Mouse (Mus musculus) stomach, embryonic 16.5 days (tissue): ENCODE measurements at regions not wholly inside any gene's neighbourhood (a gene's known extent, or its start where the extent isn't known, plus 50 kb on each side); places are given as distances from the start of the nearest gene placed in this dataset.
"Not testable (repeated sequence)": the region's sequence is repeated elsewhere in the genome, so short reads cannot be mapped to it uniquely, and the experiment has no call there.

Experiments
- ATAC-seq: fragments of 200-750 bp; cut with Nextera tagmentation; 2 replicates; pipeline ENCODE4 v1.8.0; 2017; ENCODE audit warnings: moderate number of reproducible peaks, moderate TSS enrichment; ENCODE audit not compliant: insufficient read depth, low FRiP score
- H3K27ac ChIP-seq: fragments of 300-500 bp; sonication (generic); 2 replicates; pipeline ENCODE4 v1.5.1; 2014; ENCODE audit warnings: low read length
- H3K27me3 ChIP-seq: fragments of 300-500 bp; sonication (generic); 2 replicates; pipeline ENCODE4 v1.6.1; 2014; ENCODE audit warnings: low read length, control low read depth, mixed read lengths; ENCODE audit not compliant: control insufficient read depth, insufficient read depth
- H3K36me3 ChIP-seq: fragments of 300-500 bp; sonication (generic); 2 replicates; pipeline ENCODE4 v1.6.1; 2014; ENCODE audit warnings: low read length; ENCODE audit not compliant: control insufficient read depth, insufficient read depth
- H3K4me1 ChIP-seq: fragments of 300-500 bp; sonication (generic); 2 replicates; pipeline ENCODE4 v1.6.1; 2014; ENCODE audit warnings: low read length, control low read depth, mixed read lengths; ENCODE audit not compliant: control insufficient read depth, insufficient read depth
- H3K4me2 ChIP-seq: fragments of 300-500 bp; sonication (generic); 2 replicates; pipeline ENCODE4 v1.6.1; 2014; ENCODE audit warnings: low read depth, low read length, mixed read lengths
- H3K4me3 ChIP-seq: fragments of 300-500 bp; sonication (generic); replicated peaks from 2 replicates; pipeline ENCODE4 v1.5.1; 2014; ENCODE audit warnings: mild to moderate bottlenecking, low read length
- H3K9ac ChIP-seq: fragments of 300-500 bp; sonication (generic); 2 replicates; pipeline ENCODE4 v1.6.1; 2014; ENCODE audit warnings: low read length
- H3K9me3 ChIP-seq: fragments of 300-500 bp; sonication (generic); replicated peaks from 2 replicates; pipeline ENCODE4 v1.6.1; 2016; ENCODE audit warnings: low read length, control low read depth; ENCODE audit not compliant: control insufficient read depth
- WGBS: fragments of 180-500 bp; shearing (Covaris S2); extraction: QIAGEN DNeasy Blood & Tissue Kit; methylation state at CpG from one replicate; pipeline ENCODE4 v1.1.7; 2014; 5-methylcytosine and 5-hydroxymethylcytosine counted together

DNA sequence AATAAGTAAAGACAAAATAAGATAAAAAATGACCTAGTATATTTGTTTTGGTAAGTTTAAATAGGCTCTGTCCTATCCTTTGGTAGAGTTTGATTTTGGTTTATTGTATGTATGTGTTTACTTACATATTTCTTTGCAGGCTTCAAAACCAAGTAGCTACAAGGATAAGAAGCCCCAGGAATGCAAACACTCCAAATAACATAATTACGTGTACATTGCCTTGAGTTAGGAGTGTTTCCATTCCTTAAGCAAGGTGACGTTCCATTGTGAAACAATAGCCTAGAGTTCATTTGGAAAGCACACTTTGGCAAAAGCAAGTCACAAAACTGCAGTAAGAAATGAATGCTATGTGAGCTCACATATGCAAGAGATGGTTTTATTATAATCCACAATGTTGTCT, 404.2 kb downstream of the 1190002N15Rik start:
- WGBS = 69% methylated on average over 2 of the region's 2 CpGs

DNA sequence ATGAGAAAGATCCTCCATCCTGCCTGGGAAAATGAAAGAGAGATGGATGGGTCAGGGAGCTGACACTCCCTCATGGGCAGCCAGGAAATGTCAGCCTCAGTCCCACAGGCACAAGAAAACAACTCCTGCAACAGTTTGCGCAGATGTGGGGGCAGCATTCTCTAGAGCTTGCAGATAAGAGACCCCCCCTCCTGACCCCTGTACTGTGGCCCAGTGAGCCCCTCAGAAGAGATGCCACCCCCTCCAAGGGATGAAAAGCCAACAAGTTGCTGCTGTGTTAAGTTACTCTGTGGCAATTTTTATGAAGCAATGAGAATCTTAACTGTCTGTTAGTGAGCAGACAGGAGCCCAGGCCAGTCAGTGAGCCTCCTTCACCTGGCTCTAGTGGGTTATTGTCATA, 406.5 kb downstream of the 1190002N15Rik start:
- 82% methylated on average over 1 of the region's 1 CpGs for WGBS
- no peak overlapping the region for H3K9ac ChIP-seq
- H3K4me2 ChIP-seq = no peak overlapping the region
- H3K27me3 ChIP-seq = no peaks in the 10 kb centered on the region
- H3K4me3 ChIP-seq = no peak overlapping the region
- ATAC-seq = no peak
- H3K4me1 ChIP-seq = no peaks in the 10 kb centered on the region
- H3K9me3 ChIP-seq = no peaks in the 10 kb centered on the region
- no peaks in the 10 kb centered on the region for H3K36me3 ChIP-seq
- no peak overlapping the region for H3K27ac ChIP-seq

More for the DNA sequence above, 404.2 kb downstream of the 1190002N15Rik start:
- no peak overlapping the region for H3K9ac ChIP-seq
- no peak overlapping the region for H3K4me2 ChIP-seq
- H3K4me3 ChIP-seq = no peak overlapping the region
- H3K9me3 ChIP-seq = no peaks in the 10 kb centered on the region
- no peak overlapping the region for H3K27ac ChIP-seq
- no peaks in the 10 kb centered on the region for H3K27me3 ChIP-seq
- ATAC-seq = no peak
- H3K36me3 ChIP-seq = no peaks in the 10 kb centered on the region
- no peaks in the 10 kb centered on the region for H3K4me1 ChIP-seq

GRCm38 (mm10) chr9:94116961-94117360, 420.9 kb downstream of the 1190002N15Rik start:
- ATAC-seq = no peak
- Histone ChIP-seq H3K36me3 (no peaks in the 10 kb centered on the region), H3K27ac (no peak overlapping the region), H3K9ac (no peak overlapping the region), H3K27me3 (no peaks in the 10 kb centered on the region), H3K4me3 (no peak overlapping the region), H3K4me1 (no peaks in the 10 kb centered on the region), H3K4me2 (no peak overlapping the region), H3K9me3 (no peaks in the 10 kb centered on the region)
- 84% methylated on average over 5 of the region's 5 CpGs for WGBS

DNA sequence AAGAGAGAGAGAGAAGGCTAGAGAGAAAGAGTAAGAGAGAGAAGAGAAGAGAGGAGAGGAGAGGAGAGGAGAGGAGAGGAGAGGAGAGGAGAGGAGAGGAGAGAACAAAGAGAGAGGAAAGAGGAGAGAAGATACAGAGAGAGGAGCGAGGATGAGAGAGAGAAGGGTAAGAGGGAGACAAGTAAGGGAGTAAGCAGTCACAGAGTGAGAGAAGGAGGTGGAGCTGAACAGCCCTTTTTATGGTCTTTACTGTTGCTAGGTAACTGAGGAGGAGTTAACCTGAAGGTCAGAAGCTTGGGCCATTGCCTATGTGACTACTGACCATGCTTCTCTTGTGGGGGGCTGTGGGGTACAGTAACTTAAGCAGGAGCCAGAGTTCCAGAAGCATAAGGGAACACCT, 430.2 kb downstream of the 1190002N15Rik start:
- ATAC-seq, H3K4me2 ChIP-seq, H3K9ac ChIP-seq, H3K27ac ChIP-seq, H3K27me3 ChIP-seq, H3K9me3 ChIP-seq, H3K4me1 ChIP-seq, H3K36me3 ChIP-seq, H3K4me3 ChIP-seq: not testable (repeated sequence)
- WGBS = 72% methylated on average over 1 of the region's 1 CpGs

GRCm38 (mm10) chr9:94104669-94105068, 433.2 kb downstream of the 1190002N15Rik start:
- H3K27me3 ChIP-seq = no peaks in the 10 kb centered on the region
- no peak overlapping the region for H3K27ac ChIP-seq
- H3K9me3 ChIP-seq = no peaks in the 10 kb centered on the region
- H3K9ac ChIP-seq = no peak overlapping the region
- no peak overlapping the region for H3K4me3 ChIP-seq
- no peaks in the 10 kb centered on the region for H3K36me3 ChIP-seq
- 78% methylated on average over 4 of the region's 4 CpGs for WGBS
- H3K4me1 ChIP-seq = no peaks in the 10 kb centered on the region
- no peak for ATAC-seq
- no peak overlapping the region for H3K4me2 ChIP-seq

DNA sequence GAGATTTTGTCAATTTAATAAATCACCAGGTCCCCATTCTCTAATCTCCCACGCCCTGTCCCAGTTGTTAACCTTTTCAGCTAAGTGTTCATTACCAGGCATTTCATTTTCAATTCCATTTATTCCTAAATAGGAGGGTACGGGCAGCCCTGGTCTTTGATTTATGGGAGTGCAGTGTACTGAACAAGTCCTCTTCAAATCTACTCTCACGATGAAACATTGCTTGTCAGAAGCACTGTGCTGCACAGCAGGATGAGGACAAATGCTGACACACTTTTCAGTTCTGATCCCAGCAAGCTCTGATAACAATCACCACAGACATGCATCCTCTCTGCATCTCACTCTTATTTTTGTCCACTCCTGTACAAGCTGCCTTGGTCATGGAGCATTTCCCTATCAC, 435.9 kb downstream of the 1190002N15Rik start:
- no peaks in the 10 kb centered on the region for H3K9me3 ChIP-seq
- no peak for ATAC-seq
- H3K9ac ChIP-seq = no peak overlapping the region
- H3K27ac ChIP-seq = no peak overlapping the region
- H3K27me3 ChIP-seq = no peaks in the 10 kb centered on the region
- H3K4me2 ChIP-seq = no peak overlapping the region
- H3K4me1 ChIP-seq = no peaks in the 10 kb centered on the region
- 34% methylated on average over 3 of the region's 3 CpGs for WGBS
- H3K36me3 ChIP-seq = no peaks in the 10 kb centered on the region
- H3K4me3 ChIP-seq = no peak overlapping the region

DNA sequence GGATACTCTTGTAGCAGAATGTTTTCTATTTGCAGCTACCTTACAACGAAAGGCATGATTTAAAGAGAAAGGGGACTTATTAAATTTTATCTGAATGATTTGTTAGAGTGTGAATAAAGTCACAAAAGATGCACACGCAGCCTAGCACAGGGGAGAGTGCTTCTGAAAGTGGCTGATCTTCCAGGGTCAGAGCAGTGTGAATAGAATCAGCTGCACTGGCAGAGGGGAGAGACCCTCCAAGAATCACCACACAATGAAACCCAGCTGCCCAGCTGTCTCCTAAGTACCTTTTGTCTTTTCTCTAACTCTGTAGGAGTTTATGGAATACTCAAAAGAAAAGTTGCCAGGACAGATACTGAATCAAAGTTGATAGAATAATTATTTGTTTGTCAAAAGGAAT, 443.1 kb downstream of the 1190002N15Rik start:
- ATAC-seq = no peak
- 56% methylated on average over 2 of the region's 2 CpGs for WGBS
- Histone ChIP-seq H3K4me1 (no peaks in the 10 kb centered on the region), H3K4me2 (no peak overlapping the region), H3K36me3 (no peaks in the 10 kb centered on the region), H3K4me3 (no peak overlapping the region), H3K9me3 (no peaks in the 10 kb centered on the region), H3K27ac (no peak overlapping the region), H3K9ac (no peak overlapping the region), H3K27me3 (no peaks in the 10 kb centered on the region)

DNA sequence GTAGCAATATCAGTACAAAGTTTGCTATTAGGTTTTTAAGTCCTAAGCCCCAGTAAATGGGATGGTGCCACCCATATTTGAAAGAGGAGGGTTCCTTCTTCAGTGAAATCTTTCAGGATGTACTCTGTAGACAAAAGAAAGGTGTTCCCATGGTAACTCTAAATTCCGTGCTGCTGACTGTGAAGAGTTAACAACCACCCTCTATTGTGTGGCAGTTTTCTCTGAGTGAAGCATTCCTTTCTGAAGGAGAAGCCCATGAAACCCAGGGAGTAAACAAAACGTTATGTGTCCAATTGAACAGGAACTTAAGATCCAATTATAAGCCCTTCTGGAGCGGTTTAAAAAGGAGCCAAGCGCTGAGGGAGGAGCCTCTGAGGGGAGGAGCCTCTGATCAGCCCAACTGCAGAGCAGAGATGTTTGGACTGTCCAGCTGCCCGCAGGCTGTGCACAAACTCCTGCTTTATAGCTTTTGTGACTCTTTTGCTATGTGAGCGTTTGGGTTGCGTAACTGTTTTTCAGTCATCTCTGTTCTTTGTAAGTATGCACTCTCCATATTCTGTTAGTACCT, 446.1 kb downstream of the 1190002N15Rik start:
- ATAC-seq = peak; percentile 44; the same call in 1 of the 2 replicates
- no peaks in the 10 kb centered on the region for H3K27me3 ChIP-seq
- H3K36me3 ChIP-seq = no peaks in the 10 kb centered on the region
- H3K4me2 ChIP-seq = no peak overlapping the region
- H3K4me3 ChIP-seq = no peak overlapping the region
- WGBS = 47% methylated on average over 7 of the region's 7 CpGs
- H3K9me3 ChIP-seq = no peaks in the 10 kb centered on the region
- H3K9ac ChIP-seq = no peak overlapping the region
- no peaks in the 10 kb centered on the region for H3K4me1 ChIP-seq
- no peak overlapping the region for H3K27ac ChIP-seq

- Histone ChIP-seq H3K27ac (no peak overlapping the region), H3K4me2 (no peak overlapping the region), H3K27me3 (no peaks in the 10 kb centered on the region), H3K9me3 (no peaks in the 10 kb centered on the region), H3K4me3 (no peak overlapping the region), H3K36me3 (no peaks in the 10 kb centered on the region), H3K4me1 (no peaks in the 10 kb centered on the region), H3K9ac (no peak overlapping the region)
- ATAC-seq = no peak
- 81% methylated on average over 1 of the region's 1 CpGs for WGBS
Measured at GRCm38 (mm10) chr9:94089759-94090158, 448.1 kb downstream of the 1190002N15Rik start.
